Mouse (Mus musculus): ENCODE measurements at regions not wholly inside any gene's neighbourhood (a gene's known extent, or its start where the extent isn't known, plus 50 kb on each side); places are given as distances from the start of the nearest gene placed in this dataset.

GRCm38 (mm10) chr15:68811041-68811440, 2310.3 kb upstream of the Lrrc6 start:
- no peak for DNase-seq (ENCODE audit: low read depth, low spot score)

GRCm38 (mm10) chr15:68810593-68810992, 2309.9 kb upstream of the Lrrc6 start:
- DNase-seq (ENCODE audit: low read depth, low spot score): no peak

GRCm38 (mm10) chr15:68808175-68808574, 2307.5 kb upstream of the Lrrc6 start:
- no peak for DNase-seq (ENCODE audit: low read depth, low spot score)

GRCm38 (mm10) chr15:68804254-68804653, 2303.5 kb upstream of the Lrrc6 start:
- DNase-seq (ENCODE audit: low read depth, low spot score): no peak

DNA sequence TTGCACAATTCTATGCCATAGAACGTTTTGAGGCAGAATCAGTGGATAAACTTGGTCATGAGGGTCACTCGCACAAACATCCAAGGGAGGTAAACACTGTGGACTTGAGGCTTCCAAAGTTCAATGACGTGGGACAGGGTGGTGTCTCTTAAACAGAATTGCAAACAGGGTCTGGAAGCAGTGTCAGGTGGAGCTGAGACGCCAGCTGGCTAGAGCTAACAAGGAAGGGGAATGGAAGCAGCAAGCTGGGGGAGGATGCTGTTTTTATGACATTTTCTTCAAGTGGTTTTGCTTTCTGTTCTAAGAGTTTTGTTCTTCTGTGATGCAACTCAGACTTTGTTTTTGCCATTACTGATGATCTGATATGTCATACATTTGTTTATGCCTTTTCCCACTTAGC, 2301.1 kb upstream of the Lrrc6 start:
- no peak for DNase-seq (ENCODE audit: low read depth, low spot score)

- DNase-seq (ENCODE audit: low read depth, low spot score): no peak
Observed at GRCm38 (mm10) chr15:68797406-68797805, 2296.7 kb upstream of the Lrrc6 start.

DNA sequence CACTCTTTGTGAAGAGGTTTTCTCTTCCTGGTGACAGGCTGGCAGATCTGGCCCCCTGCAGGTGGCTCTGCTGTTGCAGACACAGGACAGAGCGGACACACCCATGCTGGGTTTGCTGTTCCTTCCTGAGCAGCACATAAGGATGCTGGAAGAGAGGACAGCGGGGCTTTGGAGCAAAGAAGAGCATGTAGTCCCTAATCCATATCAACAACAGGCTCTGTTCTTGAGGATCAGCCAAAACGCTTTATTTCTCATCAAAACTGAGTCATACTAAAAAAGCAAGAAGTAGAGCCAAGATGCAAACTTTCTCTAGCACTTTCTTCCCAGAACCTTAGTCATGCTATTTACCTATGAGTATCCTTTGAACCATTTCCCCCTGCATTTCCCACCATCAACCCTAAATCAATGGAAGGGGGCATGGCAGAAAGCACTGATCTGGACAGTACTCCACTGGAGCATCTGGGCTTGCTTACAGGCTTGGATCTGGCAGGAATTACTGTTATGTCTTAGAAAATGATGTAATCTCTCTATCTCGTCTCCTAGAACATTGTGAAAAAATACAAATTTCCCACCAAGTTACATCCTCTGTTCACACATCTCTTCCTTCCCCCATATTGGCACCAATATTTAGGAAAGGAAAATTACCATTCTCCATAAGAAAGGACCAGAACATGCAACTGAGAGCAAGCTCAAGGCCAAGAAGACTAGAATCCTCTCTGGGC, 2294.7 kb upstream of the Lrrc6 start:
- DNase-seq (ENCODE audit: low read depth, low spot score): no peak

- DNase-seq (ENCODE audit: low read depth, low spot score): no peak
Observed at GRCm38 (mm10) chr15:68759948-68760347, 2259.2 kb upstream of the Lrrc6 start.

GRCm38 (mm10) chr15:68755255-68755654, 2254.5 kb upstream of the Lrrc6 start:
- no peak for DNase-seq (ENCODE audit: low read depth, low spot score)

- no peak for DNase-seq (ENCODE audit: low read depth, low spot score)
Observed at GRCm38 (mm10) chr15:68754834-68755233, 2254.1 kb upstream of the Lrrc6 start.

- no peak for DNase-seq (ENCODE audit: low read depth, low spot score)
Observed at GRCm38 (mm10) chr15:68739344-68739743, 2238.6 kb upstream of the Lrrc6 start.

DNA sequence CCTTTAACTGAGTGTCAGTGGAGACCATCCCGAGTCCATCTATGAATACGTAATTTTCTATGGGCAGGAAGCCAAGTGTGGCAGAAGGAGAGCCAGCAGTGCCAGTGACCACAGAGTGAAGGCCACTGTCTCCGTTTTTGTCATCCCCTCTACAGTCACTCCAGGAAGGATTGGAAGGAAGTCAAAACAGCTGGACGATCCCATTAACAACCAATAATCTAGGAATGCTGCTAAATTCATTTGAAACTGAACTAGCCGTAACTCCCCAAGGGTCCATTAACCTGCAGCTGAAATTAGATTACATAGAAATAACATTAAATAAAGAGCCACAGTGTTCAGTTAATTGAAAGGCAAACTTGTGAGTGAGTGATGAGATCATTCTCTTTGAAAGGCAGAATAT, 2220.5 kb upstream of the Lrrc6 start:
- DNase-seq (ENCODE audit: low read depth, low spot score): no peak

- no peak for DNase-seq (ENCODE audit: low read depth, low spot score)
Observed at GRCm38 (mm10) chr15:68719486-68719885, 2218.8 kb upstream of the Lrrc6 start.

GRCm38 (mm10) chr15:68714337-68714736, 2213.6 kb upstream of the Lrrc6 start:
- no peak for DNase-seq (ENCODE audit: low read depth, low spot score)

- DNase-seq (ENCODE audit: low read depth, low spot score): no peak
Observed at GRCm38 (mm10) chr15:68707306-68707705, 2206.6 kb upstream of the Lrrc6 start.

DNA sequence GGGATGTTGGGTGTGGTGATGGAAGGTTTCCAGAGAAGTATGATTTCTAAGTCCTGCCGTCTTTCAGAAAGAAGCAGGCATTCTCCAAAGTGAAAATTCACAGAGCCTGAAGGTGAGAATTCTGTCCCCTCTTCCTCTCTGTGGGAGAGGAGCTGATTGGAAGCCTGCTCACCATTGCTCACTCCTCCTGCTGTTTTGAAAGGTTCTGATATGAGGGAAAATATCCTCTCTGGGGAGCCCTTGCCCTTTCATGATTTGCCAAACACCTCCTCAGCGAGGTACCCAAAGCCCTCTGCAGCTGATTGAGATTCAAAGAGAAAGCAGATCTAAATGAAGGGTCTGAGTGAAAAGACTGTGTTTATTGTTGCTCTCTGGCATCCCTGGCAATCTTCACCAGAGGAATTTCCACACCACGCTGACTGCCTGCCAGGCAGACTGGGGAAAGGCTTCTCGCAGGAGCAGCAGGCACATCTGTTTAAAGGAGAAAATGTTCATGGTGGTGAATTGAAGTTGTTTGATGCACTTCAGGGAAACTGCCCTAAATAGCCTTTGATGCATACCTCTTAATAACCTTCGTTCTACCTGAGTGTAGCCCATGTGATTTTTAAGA, 2194.4 kb upstream of the Lrrc6 start:
- no peak for DNase-seq (ENCODE audit: low read depth, low spot score)

GRCm38 (mm10) chr15:68667462-68667861, 2166.8 kb upstream of the Lrrc6 start:
- no peak for DNase-seq (ENCODE audit: low read depth, low spot score)

- DNase-seq (ENCODE audit: low read depth, low spot score): no peak
Observed at GRCm38 (mm10) chr15:68665331-68665730, 2164.6 kb upstream of the Lrrc6 start.

DNA sequence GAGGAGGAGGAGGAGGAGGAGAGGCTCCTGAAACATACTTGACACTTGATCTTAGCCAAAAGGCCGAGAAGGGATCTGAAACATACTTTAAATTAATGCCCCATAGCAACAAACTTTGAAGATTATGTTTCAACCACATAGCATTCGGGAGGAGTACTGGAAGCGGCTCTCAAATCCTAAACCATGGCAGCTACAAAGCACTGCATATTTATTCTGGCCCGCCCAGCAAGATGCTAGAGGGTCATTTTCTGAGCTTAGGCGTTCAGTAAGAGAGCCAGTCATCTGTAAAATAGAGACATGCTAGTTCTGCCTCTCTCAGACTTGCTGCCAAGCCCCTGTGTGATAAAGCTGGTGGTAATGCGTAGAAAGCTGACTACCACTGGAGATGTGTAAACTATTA, 2156.0 kb upstream of the Lrrc6 start:
- no peak for DNase-seq (ENCODE audit: low read depth, low spot score)

DNA sequence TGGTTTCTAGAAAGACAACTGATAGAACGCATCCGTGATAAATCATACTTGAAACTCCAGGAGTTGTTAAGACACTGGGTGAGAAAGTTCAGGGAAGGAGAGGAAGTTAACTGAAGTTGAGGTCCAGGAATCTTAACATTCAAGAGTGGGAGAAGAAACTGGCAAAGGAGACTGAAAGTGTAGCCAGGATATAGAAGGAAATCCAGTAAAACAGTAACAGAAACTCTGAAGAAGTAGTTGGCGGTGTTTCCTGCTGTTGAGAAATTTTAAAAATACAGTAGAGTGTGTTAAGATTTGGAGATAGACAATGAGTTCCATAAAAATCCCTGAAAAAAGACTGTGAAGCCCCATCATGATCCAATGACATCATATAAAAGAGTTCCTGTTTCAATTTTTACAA, 2154.3 kb upstream of the Lrrc6 start:
- DNase-seq (ENCODE audit: low read depth, low spot score): no peak

DNA sequence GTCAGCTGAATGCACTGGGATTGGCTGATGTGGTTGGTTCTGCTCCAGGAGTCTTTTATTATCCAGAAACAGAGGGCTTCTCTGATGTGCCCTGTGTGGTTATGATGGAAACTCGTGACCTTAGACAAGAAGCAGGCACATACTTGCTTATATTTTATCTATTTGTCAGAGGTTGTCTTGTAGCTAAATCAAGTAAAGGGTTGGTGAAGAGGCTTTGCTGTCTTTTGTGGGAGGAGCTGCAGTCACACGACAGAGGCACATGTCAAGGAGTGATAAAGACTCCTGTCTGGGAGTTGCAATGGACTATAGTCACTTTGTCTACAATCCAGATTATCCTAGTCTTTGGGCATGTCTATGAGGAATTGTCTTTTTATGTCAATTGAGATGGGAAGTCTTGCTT, 2149.9 kb upstream of the Lrrc6 start:
- no peak for DNase-seq (ENCODE audit: low read depth, low spot score)

GRCm38 (mm10) chr15:68650033-68650432, 2149.3 kb upstream of the Lrrc6 start:
- no peak for DNase-seq (ENCODE audit: low read depth, low spot score)

DNA sequence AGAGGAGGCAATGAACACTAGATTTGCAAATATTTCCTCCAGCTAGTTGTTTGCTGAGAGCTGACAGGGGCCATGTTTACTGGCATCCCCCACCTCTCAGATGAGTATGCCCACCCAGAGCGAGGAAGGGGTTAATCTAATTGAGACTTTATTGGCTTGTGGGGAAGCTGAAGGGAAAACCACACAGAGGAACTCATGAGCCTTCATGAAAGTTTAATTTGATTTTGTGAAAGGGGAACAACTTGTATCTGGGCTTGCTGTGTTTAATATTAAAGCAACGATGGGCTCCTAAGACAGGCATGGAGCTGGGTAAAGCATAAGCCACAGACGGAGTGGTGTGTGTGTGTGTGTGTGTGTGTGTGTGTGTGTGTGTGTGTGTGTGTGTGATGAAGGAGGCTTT, 2146.2 kb upstream of the Lrrc6 start:
- DNase-seq (ENCODE audit: low read depth, low spot score): no peak

DNA sequence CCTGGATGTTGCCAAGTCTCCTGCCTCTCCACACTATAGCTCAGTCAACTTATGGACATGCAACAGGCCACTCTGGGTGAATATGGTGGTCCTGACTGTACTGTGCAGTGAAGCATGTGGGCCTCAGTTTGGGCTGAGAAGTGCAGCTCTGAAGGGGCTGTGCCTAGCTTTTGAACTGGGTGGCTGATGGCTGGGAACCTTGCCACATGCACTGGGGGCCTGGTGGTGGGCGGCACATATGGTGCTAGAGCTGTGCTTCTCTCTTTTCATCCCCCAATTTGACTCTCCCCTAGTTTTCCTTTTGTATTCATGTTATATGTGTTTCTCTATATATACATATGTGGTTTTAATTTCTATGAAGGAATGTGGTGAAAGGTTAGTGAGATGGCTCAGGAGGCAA, 2144.2 kb upstream of the Lrrc6 start:
- DNase-seq (ENCODE audit: low read depth, low spot score): no peak
